Mouse (Mus musculus): ENCODE data around the gene Syngr3.
"Not testable (repeated sequence)": the region's sequence is repeated elsewhere in the genome, so short reads cannot be mapped to it uniquely, and the experiment has no call there.

Syngr3 gene

GRCm38 (mm10) chr17:24676877-24677276, 12.9 kb downstream of the Syngr3 start:
- no peak for DNase-seq (ENCODE audit: low read depth, low spot score)

- DNase-seq (ENCODE audit: low read depth, low spot score): peak; percentile 91
Measured at GRCm38 (mm10) chr17:24676187-24676586, 13.6 kb downstream of the Syngr3 start.

GRCm38 (mm10) chr17:24674277-24674676, 15.5 kb downstream of the Syngr3 start:
- no peak for DNase-seq (ENCODE audit: low read depth, low spot score)

DNA sequence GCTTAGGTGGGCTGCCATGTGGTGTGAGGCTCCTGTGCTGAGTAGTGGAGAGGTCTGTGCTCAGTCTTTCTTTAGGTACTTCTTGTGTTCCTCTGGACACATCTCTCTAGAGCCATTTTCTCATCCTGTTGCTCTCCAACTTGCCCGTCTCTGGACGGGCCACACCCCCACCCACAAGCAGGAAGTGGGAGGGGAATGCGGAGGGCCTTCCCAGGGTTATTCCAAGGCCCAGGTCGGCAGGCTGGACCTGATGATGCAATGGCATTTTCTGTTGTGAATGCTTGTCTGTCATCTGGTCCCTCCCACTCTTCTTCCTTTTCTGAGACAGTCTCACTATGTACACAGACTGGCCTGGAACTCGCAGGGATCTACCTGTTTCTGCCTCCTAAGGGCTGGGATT, 17.6 kb downstream of the Syngr3 start:
- peak; percentile 88 for DNase-seq (ENCODE audit: low read depth, low spot score)

- DNase-seq (ENCODE audit: low read depth, low spot score): no peak
Measured at GRCm38 (mm10) chr17:24671346-24671745, 18.4 kb downstream of the Syngr3 start.

DNA sequence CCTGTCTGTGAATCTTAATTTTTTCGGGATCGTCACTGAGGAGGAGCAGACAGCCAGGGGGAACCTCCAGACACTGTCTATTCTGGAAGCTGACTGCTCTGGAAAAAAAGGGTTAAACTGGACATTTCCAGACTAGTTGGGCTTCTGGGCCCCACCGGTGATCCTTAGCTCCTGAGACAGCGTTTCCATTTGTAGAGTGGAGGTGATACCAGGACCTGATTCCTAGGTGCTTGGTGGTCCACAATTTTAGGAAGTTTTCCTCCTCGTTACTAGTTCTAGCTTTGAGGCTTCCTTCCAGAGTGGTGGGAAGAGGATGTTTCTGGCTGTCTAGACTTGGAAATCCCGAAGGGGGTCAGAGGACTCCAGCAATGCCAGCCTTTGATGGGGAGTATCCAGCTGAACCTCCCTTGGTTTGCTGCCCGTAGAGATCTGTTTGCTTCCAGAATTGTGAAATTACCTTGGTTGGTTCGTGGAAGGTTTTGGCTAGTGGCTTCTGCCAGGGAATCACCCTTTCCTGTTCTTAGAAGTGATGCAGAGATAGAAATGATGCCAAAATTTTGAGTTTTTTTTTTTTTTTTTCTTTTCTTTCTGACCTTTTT, 19.4 kb downstream of the Syngr3 start:
- peak; percentile 42 for DNase-seq (ENCODE audit: low read depth, low spot score)

GRCm38 (mm10) chr17:24669545-24670245, 20.1 kb downstream of the Syngr3 start, which contains the start of gene Zfp598:
Gene Zfp598, plus strand, starts transcription at chr17:24669687.
- peak; percentile 89 for DNase-seq (ENCODE audit: low read depth, low spot score)

- not testable (repeated sequence) for DNase-seq (ENCODE audit: low read depth, low spot score)
Measured at GRCm38 (mm10) chr17:24669214-24669544, 20.6 kb downstream of the Syngr3 start.

GRCm38 (mm10) chr17:24667416-24667815, 22.3 kb downstream of the Syngr3 start:
- DNase-seq (ENCODE audit: low read depth, low spot score): peak; percentile 86

GRCm38 (mm10) chr17:24667011-24667410, 22.7 kb downstream of the Syngr3 start:
- DNase-seq (ENCODE audit: low read depth, low spot score): not testable (repeated sequence)

DNA sequence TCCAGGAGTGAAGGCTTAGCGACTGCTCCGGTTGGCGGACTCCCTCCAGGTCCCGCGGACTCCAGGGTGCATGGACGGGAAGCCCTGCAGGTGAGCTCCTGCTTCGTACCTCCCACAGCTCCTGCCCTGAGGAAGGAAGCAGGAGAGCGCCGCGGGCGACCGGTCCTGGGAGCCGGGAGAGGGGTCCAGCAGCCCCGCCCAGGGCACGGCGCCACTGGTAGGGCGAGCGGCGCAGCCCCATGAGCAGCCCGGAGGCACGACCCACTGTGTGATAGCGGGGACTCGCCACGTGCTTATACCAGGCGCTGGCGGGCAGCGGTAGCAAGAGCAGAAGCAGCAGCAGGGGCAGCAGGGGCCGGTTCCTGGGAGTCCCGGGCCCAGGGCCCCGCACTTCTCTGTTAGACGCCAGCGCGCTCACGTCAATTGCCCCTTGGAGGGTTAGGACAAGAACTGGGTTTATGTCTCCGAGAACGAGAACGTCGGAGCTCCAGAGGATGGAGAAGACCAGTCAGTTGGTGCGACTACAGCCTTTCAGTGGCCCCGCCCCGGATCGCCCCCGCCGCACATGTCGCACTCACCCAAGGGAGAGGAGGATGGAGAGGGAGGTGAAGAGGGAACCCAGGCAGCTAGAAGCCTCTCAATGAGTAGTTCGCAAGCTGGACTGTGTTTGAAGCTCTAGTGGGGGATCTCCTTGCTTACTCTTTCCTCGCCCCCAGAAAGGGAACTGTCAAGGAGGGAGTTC, 31.6 kb downstream of the Syngr3 start, which contains the start of gene Npw:
Npw (minus strand) TSS at position 441 of the 742 bp plus-strand sequence.
- no peak for DNase-seq (ENCODE audit: low read depth, low spot score)

GRCm38 (mm10) chr17:24654969-24655368, 34.8 kb downstream of the Syngr3 start:
- DNase-seq (ENCODE audit: low read depth, low spot score): no peak

DNA sequence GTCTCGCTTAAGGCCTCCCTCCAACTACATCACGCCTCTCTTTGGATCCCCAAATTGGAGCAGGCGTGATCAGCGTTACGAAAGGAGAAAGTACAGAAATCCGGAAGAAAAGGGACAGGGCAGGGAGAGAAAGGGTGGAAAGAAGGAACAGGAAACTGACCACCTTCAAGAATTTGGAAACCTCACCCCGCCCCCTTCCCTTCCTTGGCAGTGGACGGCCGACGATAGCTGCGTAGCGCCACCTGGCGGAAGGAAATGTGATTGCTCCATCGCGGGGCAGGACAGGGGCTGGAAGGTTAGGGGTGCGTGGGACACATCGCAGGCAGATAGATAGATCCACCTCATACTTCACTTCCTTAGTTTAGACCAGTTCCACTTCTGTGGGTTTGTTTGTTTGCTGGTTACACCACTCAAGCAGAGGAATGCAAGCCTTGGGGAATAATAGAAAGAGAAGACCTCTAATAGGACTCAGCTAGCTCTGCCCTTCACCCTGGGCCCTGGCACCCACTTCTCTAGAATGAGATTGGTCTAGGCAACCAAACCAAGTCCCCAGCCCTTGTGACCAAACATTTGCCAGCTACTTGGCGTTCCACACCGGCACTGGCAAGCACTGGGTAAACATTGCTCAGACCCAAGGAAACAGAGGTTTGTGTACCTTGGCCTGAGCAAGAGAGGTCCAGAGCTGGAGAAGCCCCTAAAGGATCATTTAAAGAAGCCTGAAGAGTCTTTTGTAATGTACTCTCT, 35.6 kb downstream of the Syngr3 start:
- peak; percentile 74 for DNase-seq (ENCODE audit: low read depth, low spot score)

GRCm38 (mm10) chr17:24651835-24652234, 37.9 kb downstream of the Syngr3 start:
- DNase-seq (ENCODE audit: low read depth, low spot score): no peak

- no peak for DNase-seq (ENCODE audit: low read depth, low spot score)
Measured at GRCm38 (mm10) chr17:24650766-24651165, 39.0 kb downstream of the Syngr3 start.

- DNase-seq (ENCODE audit: low read depth, low spot score): peak; percentile 25
Measured at GRCm38 (mm10) chr17:24650070-24650616, 39.6 kb downstream of the Syngr3 start, which contains the start of gene Slc9a3r2. Gene Slc9a3r2, minus strand, starts transcription at chr17:24650327.

GRCm38 (mm10) chr17:24649581-24650069, 40.1 kb downstream of the Syngr3 start:
- DNase-seq (ENCODE audit: low read depth, low spot score): peak; percentile 58

DNA sequence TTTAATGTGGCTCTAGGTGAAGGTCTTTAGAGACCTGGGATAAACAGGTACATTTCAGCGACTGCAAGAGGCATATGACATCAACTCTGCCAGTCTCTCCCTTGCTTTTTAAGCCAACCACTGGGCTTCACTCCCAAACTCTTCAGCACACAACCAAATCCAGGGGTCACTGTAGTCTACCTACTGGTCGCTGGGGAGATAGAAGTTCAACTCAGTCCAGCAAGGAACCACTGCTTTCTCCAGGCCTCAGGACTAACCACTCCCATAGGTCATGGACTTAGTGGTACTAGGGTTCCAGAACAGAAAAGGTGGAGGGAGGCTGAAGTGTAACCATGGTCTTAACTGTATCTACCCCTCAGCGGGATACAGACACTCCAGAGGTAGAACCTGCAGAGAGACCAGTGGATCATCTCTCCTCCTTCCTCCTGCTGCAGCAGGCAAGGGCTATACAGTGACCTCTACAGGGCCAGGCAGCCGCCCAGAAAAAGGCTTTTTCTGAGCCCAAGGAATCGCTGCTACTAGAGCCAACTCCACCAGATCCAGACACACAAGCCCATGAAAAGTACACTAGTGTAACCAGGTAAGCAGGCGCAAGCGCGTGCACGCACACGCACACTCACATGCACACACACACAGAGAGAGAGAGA, 40.9 kb downstream of the Syngr3 start:
- DNase-seq (ENCODE audit: low read depth, low spot score): peak; percentile 38

GRCm38 (mm10) chr17:24647493-24647892, 42.3 kb downstream of the Syngr3 start:
- no peak for DNase-seq (ENCODE audit: low read depth, low spot score)

- no peak for DNase-seq (ENCODE audit: low read depth, low spot score)
Measured at GRCm38 (mm10) chr17:24646381-24646780, 43.4 kb downstream of the Syngr3 start.

GRCm38 (mm10) chr17:24645916-24646315, 43.8 kb downstream of the Syngr3 start:
- no peak for DNase-seq (ENCODE audit: low read depth, low spot score)

Data from 3T3-L1 (cell line).